Mouse (Mus musculus) neural tube, embryonic 14.5 days (tissue): ENCODE measurements at regions not wholly inside any gene's neighbourhood (a gene's known extent, or its start where the extent isn't known, plus 50 kb on each side); places are given as distances from the start of the nearest gene placed in this dataset.
A peak's percentile ranks its signal among the peaks of the same experiment; 100 is the strongest.

ENCODE experiments used
- ATAC-seq: fragments of 200-750 bp; cut with Nextera tagmentation; 2 replicates; pipeline ENCODE4 v1.8.0; 2017; ENCODE audit warnings: low read depth, mild to moderate bottlenecking, moderate TSS enrichment, moderate library complexity
- H3K27ac ChIP-seq: fragments of 300-500 bp; sonication (generic); 2 replicates; pipeline ENCODE4 v1.5.1; 2014; ENCODE audit warnings: low read depth, mild to moderate bottlenecking, control low read depth, low read length, moderate library complexity, mixed read lengths
- H3K27me3 ChIP-seq: fragments of 300-500 bp; sonication (generic); 2 replicates; pipeline ENCODE4 v1.6.1; 2014; ENCODE audit warnings: low read length; ENCODE audit not compliant: control insufficient read depth, insufficient read depth
- H3K36me3 ChIP-seq: fragments of 300-500 bp; sonication (generic); 2 replicates; pipeline ENCODE4 v1.6.1; 2014; ENCODE audit warnings: low read length, mixed read lengths; ENCODE audit not compliant: control insufficient read depth, insufficient read depth
- H3K4me1 ChIP-seq: fragments of 300-500 bp; sonication (generic); 2 replicates; pipeline ENCODE4 v1.6.1; 2014; ENCODE audit warnings: low read length; ENCODE audit not compliant: control insufficient read depth, insufficient read depth
- H3K4me2 ChIP-seq: fragments of 300-500 bp; sonication (generic); 2 replicates; pipeline ENCODE4 v1.6.1; 2014; ENCODE audit warnings: mild to moderate bottlenecking, low read depth, low read length, control low read depth
- H3K4me3 ChIP-seq: fragments of 300-500 bp; sonication (generic); 2 replicates; pipeline ENCODE4 v1.5.1; 2014; ENCODE audit warnings: low read depth, low read length, control low read depth, mixed read lengths
- H3K9ac ChIP-seq: fragments of 300-500 bp; sonication (generic); replicated peaks from 2 replicates; pipeline ENCODE4 v1.6.1; 2014; ENCODE audit warnings: low read depth, mild to moderate bottlenecking, control low read depth, low read length, mixed read lengths
- H3K9me3 ChIP-seq: fragments of 300-500 bp; sonication (generic); 2 replicates; pipeline ENCODE4 v1.6.1; 2016; ENCODE audit warnings: low read length; ENCODE audit not compliant: control insufficient read depth
- WGBS: fragments of 180-500 bp; shearing (Covaris S2); extraction: QIAGEN DNeasy Blood & Tissue Kit; methylation state at CpG from one replicate; pipeline ENCODE4 v1.1.7; 2014; 5-methylcytosine and 5-hydroxymethylcytosine counted together

DNA sequence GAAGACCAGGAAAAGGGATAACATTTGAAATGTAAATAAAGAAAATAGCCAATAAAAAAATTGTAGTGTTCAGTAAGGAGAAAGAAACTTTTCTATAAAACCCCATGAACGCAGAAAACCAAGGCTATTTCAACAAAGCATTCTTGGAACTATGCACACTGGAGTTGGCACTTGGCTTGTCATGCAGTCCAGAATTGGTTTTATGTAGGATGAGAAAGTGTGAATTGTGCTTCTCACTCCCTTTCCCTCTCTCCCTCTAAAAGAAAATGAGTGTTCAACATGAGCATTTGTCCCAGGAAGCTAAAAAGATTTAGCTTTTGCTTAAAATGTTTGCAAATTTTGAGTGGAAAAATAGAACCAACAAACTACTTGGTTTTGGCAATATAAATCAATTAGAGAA, 841.6 kb upstream of the Adam24 start:
- 83% methylated on average over 1 of the region's 1 CpGs for WGBS
- H3K36me3 ChIP-seq = no peaks in the 10 kb centered on the region
- no peak overlapping the region for H3K4me3 ChIP-seq
- no peaks in the 10 kb centered on the region for H3K27me3 ChIP-seq
- H3K9me3 ChIP-seq = no peaks in the 10 kb centered on the region
- no peaks in the 10 kb centered on the region for H3K4me1 ChIP-seq
- H3K27ac ChIP-seq = no peak overlapping the region
- no peak overlapping the region for H3K4me2 ChIP-seq
- no peak overlapping the region for H3K9ac ChIP-seq
- no peak for ATAC-seq

DNA sequence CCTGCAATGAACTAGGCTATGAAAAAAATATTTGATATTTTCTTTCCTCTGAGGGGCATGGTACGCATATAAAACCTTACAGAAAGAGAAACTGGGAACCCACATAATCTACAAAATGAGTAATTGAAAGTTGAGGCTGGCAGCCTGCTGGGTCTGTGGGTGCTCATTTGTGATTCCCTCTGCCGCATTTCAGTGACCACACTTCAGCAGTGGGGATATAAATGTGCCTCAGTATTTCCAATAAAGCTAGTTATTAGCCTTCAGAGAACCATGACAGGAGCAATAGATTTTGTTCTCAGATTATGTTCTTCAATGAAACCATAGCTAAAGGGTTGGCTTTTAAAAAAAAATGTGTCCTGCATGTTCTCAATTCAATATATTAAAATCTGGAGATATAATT, 828.0 kb upstream of the Adam24 start:
- no peaks in the 10 kb centered on the region for H3K4me1 ChIP-seq
- H3K9me3 ChIP-seq = no peaks in the 10 kb centered on the region
- ATAC-seq = peak; percentile 71; the same call in 1 of the 2 replicates
- H3K4me3 ChIP-seq = no peak overlapping the region
- WGBS = 63% methylated on average over 2 of the region's 2 CpGs
- H3K27me3 ChIP-seq = no peaks in the 10 kb centered on the region
- no peak overlapping the region for H3K4me2 ChIP-seq
- H3K36me3 ChIP-seq = no peaks in the 10 kb centered on the region
- H3K27ac ChIP-seq = no peak overlapping the region
- no peak overlapping the region for H3K9ac ChIP-seq

DNA sequence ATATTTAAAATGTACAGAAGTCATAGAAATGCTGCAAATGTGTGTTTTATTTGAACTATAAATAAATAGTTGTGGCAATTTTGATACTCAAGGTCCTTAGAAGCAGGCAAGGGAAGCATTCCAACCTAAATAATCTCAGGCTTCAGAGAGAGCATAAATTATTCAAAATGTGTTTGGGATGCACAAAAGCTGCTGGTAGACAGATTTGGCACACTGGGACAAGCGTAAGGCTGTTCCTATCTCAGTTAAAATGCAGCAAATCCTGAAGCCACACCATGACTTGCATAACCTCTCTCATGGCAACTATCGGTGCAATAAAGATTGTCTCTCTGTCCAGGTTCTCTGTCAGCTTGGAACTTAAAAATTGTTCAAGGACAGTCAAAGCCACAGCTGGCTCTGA, 812.3 kb upstream of the Adam24 start:
- Histone ChIP-seq H3K4me3 (no peak overlapping the region), H3K27ac (no peak overlapping the region), H3K36me3 (no peaks in the 10 kb centered on the region), H3K4me1 (no peaks in the 10 kb centered on the region), H3K4me2 (no peak overlapping the region), H3K27me3 (no peaks in the 10 kb centered on the region), H3K9me3 (no peaks in the 10 kb centered on the region), H3K9ac (no peak overlapping the region)
- ATAC-seq = no peak
- WGBS = 85% methylated on average over 2 of the region's 2 CpGs

DNA sequence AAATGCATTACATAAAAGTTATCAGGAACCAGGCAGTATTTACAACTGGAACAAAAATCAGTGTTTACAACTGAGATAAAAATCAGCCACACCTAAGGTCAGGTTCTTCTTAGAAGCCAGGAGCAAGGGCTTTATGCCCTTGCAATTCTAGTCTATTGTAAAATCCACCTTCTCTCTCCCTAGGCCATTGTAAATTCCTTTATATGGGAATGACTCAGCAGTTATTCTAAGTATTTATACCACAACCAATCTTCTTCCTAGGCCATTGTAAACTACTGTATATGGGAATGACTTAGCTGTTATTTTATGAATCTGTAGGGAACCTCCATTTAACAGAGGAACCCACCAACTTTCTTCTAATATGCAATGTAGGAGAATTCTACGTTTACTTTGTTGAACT, 772.6 kb upstream of the Adam24 start:
- no peak for ATAC-seq
- Histone ChIP-seq H3K4me1 (no peaks in the 10 kb centered on the region), H3K9ac (no peak overlapping the region), H3K4me2 (no peak overlapping the region), H3K27me3 (no peaks in the 10 kb centered on the region), H3K4me3 (no peak overlapping the region), H3K9me3 (no peaks in the 10 kb centered on the region), H3K27ac (no peak overlapping the region), H3K36me3 (no peaks in the 10 kb centered on the region)
- 88% methylated on average over 1 of the region's 1 CpGs for WGBS

DNA sequence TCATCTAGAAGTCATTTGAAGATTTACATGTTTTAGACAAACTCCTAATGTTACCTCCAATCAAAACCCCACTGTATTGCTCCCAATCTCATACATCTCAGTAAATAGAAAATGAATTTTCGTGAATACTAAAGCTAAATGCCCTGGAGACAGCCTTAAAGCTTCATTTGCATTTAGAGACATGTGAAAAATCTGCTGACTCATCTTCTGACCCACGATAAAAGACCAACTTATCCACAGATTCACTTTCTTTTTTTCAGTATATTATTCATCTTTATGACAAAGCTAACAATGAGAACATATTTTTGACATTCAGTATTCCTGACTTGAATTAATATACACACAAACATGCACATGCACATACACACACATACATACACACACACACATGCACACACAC, 762.0 kb upstream of the Adam24 start:
- no peaks in the 10 kb centered on the region for H3K27me3 ChIP-seq
- ATAC-seq = no peak
- H3K4me2 ChIP-seq = no peak overlapping the region
- H3K36me3 ChIP-seq = no peaks in the 10 kb centered on the region
- no peak overlapping the region for H3K9ac ChIP-seq
- 74% methylated on average over 2 of the region's 2 CpGs for WGBS
- no peak overlapping the region for H3K4me3 ChIP-seq
- no peak overlapping the region for H3K27ac ChIP-seq
- no peaks in the 10 kb centered on the region for H3K4me1 ChIP-seq
- H3K9me3 ChIP-seq = no peaks in the 10 kb centered on the region

DNA sequence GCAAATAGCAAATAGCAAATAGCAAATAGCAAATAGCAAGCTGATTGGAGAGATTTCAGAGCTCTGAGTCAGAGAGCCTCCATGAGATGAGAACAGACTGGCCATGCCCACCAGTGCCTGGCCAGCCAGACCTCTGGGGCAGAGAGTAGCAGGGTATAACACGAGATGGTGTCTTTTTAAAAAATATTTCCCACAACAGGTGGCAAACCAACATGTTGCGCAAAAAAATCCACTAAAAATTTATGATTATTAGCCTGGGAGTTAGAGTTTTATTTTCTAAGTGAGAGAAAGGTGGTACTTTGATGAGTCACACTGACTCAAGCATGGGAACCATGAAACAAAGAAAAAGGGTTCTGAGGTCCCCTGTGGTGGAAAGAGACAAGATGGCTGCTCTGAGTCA, 753.5 kb upstream of the Adam24 start:
- no peaks in the 10 kb centered on the region for H3K9me3 ChIP-seq
- no peak overlapping the region for H3K4me3 ChIP-seq
- no peaks in the 10 kb centered on the region for H3K4me1 ChIP-seq
- H3K27ac ChIP-seq = no peak overlapping the region
- no peak overlapping the region for H3K9ac ChIP-seq
- no peak overlapping the region for H3K4me2 ChIP-seq
- no peaks in the 10 kb centered on the region for H3K36me3 ChIP-seq
- WGBS = 94% methylated on average over 2 of the region's 2 CpGs
- no peaks in the 10 kb centered on the region for H3K27me3 ChIP-seq
- ATAC-seq = no peak

DNA sequence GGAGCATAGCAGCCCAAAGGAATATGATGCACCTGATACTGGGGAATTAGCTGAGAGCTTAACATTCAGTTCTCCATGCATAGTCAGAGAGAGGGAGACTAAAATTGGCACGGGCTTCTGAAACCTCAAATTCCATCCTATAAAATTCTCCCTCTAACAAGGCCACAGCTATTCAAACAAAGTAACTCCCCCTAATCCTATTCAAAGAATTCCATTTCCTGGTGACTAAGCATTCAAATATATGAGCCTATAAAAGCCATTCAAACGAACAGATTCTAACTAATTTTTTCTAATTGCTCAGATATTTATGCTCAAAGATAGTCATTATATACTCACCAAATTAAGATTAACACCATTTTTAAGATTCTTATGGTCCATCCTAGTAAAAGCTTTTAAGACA, 751.1 kb upstream of the Adam24 start:
- 65% methylated on average over 2 of the region's 2 CpGs for WGBS
- no peaks in the 10 kb centered on the region for H3K4me1 ChIP-seq
- H3K4me3 ChIP-seq = no peak overlapping the region
- no peak overlapping the region for H3K4me2 ChIP-seq
- no peak overlapping the region for H3K9ac ChIP-seq
- H3K27ac ChIP-seq = no peak overlapping the region
- no peaks in the 10 kb centered on the region for H3K9me3 ChIP-seq
- no peak for ATAC-seq
- no peaks in the 10 kb centered on the region for H3K36me3 ChIP-seq
- H3K27me3 ChIP-seq = no peaks in the 10 kb centered on the region

DNA sequence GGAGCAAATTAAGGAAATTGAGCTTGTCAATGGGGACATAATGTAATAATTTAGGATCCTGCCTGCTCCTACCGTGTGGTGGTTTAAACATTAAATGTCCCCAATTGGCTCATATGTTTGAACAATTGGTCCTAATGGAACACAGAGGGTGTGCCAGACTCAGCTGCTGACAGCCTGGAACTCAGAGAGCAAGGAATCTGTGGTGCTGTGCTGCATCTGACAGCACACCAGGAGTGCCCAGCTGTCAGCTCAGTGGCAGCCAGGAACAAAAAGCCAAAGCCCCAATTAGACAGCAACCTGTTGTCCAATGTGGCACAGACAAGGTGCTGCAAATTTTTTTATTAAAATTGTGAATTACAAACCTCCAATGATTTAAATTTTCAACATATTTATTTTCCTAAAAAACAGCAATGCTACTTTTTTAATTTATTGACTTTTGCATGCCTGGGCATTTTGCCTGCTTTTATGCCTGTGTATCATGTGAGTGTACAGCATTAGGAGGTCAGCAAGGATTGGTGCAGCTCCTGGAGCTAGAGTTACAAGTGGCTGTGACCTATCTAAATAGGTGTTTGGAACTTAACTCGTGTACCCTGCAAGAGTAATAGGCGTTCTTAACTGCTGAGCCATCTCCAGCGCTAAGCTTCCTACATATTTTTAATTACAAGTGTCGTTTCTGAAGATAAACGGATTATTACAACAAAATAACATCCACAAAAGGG, 724.5 kb upstream of the Adam24 start:
- no peak overlapping the region for H3K27ac ChIP-seq

DNA sequence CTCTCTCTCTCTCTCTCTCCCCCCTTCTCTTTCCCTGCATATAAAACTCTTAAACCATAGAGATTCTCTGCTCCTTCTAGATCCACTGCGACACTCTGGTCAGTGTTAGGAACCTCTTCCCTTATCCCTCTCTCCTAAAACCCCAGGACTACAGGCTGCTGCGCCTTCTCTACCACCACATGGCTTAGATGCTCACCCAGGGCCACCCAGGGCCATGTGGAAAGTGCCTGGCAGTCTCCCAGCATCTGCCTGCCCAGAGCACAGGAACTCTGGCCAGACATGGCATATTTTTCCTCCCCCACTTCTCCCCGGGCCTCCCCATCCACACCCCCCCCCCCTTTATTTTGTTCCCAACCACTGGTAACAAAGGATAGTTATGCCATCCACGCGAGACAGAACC, 720.4 kb upstream of the Adam24 start:
- Histone ChIP-seq H3K4me3 (no peak overlapping the region), H3K4me1 (no peaks in the 10 kb centered on the region), H3K27me3 (no peaks in the 10 kb centered on the region), H3K36me3 (no peaks in the 10 kb centered on the region), H3K27ac (no peak overlapping the region), H3K9me3 (no peaks in the 10 kb centered on the region), H3K9ac (no peak overlapping the region), H3K4me2 (no peak overlapping the region)
- no peak for ATAC-seq
- 57% methylated on average over 5 of the region's 5 CpGs for WGBS

More for the DNA sequence above, 724.5 kb upstream of the Adam24 start:
- no peaks in the 10 kb centered on the region for H3K9me3 ChIP-seq
- no peak overlapping the region for H3K9ac ChIP-seq
- ATAC-seq = peak; percentile 95
- no peaks in the 10 kb centered on the region for H3K36me3 ChIP-seq
- WGBS = 62% methylated on average over 6 of the region's 6 CpGs
- H3K27me3 ChIP-seq = no peaks in the 10 kb centered on the region
- no peak overlapping the region for H3K4me2 ChIP-seq
- H3K4me3 ChIP-seq = no peak overlapping the region
- no peaks in the 10 kb centered on the region for H3K4me1 ChIP-seq
